Mouse (Mus musculus): ENCODE results near the gene Cage1. TPM values are rescaled to one million over a fixed set of nuclear protein-coding genes. Genes with fewer than 3 reads are reported as not detected.

The Cage1 gene
- total RNA-seq, 2 experiments from 2014 or later: 2.1 TPM

GRCm38 (mm10) chr13:38015591-38015990 is 21.3 kb downstream of the Cage1 start:
- intact Hi-C loops (cut with DNase I): no loop called here
- DNase-seq: no peak

DNA sequence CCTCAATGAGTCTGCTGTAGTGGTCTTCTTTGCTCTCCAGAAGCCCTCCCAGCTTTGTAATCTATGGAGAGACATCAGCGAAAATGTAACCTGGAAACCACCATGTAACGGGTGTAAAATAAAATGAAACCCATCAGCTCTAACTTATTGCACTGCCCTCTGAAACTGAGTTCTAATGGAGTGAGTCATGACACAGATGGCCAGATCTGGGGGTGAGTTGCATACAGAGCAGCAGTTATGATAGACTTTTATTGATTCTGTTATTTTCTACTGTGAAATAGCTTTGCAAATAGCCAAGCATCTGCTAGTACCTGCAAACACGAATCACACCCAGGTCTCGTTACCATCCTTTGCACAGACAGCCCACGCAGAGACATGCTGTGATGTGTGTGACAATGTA is 24.4 kb downstream of the Cage1 start:
- DNase-seq: no peak
- intact Hi-C loops (cut with DNase I): no loop called here

- intact Hi-C loops (cut with DNase I): no loop called here
Measured at GRCm38 (mm10) chr13:38010444-38010910, 26.4 kb downstream of the Cage1 start.

GRCm38 (mm10) chr13:38009721-38010408 is 27.0 kb downstream of the Cage1 start:
- intact Hi-C loops (cut with DNase I): no loop called here
- DNase-seq: no peak

More at GRCm38 (mm10) chr13:38010444-38010910, 26.4 kb downstream of the Cage1 start:
- DNase-seq: no peak

DNA sequence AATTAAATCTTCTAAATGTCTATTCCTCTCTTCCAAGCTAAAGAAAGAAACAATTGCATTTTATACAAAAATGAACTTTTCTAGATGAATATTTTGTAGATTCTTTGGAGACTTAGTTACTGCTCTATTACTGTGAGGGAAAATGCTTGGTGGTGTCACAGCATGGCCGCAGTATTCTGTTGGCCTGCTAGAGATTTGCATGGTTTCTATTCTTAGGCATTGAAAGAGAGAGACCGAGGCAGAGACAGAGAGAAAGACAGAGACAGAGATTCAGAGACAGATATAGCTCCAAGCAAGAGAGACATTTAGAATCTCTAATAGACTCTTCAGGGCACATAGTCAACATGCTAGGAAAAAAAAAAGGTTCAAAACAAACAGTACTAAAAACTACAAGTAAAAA is 28.9 kb downstream of the Cage1 start:
- intact Hi-C loops (cut with DNase I): no loop called here
- DNase-seq: no peak

GRCm38 (mm10) chr13:38002461-38002860 is 34.4 kb downstream of the Cage1 start:
- intact Hi-C loops (cut with DNase I): no loop called here
- no peak for DNase-seq

- intact Hi-C loops (cut with DNase I): no loop called here
- no peak for DNase-seq
Measured at GRCm38 (mm10) chr13:37999713-38000112, 37.2 kb downstream of the Cage1 start.

- no peak for DNase-seq
- intact Hi-C loops (cut with DNase I): no loop called here
Measured at GRCm38 (mm10) chr13:37994405-37994749, 42.5 kb downstream of the Cage1 start.

GRCm38 (mm10) chr13:37993704-37994404 is 43.0 kb downstream of the Cage1 start, which contains the start of gene Ssr1:
Ssr1 (minus strand) TSS chr13:37994217.
- peak; percentile 95 to 96 for DNase-seq
- intact Hi-C loops (cut with DNase I): loop anchor here (2.0 kb wide), 1 partner anchor 43 kb away; the partner anchor contains the start of genes Cage1 and Riok1

DNA sequence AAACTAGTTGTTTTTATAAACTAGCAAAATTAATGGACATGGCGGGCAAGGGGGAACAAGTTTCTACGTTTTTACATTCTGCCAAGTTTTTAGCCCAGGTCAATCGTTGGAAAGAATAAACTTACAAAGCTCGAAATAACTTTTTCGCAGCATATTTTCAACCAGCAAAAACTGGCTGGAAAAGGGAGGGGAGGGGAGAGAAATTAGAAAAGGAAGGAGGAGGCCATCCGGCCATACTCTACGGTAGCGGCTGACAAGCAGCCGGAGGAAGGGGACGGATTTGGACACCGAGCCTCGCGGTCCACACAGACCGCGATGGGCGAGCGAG is 43.5 kb downstream of the Cage1 start:
- intact Hi-C loops (cut with DNase I): loop anchor here (2.0 kb wide), 1 partner anchor 43 kb away; the partner anchor contains the start of genes Cage1 and Riok1
- no peak for DNase-seq

GRCm38 (mm10) chr13:37992638-37993371 is 44.1 kb downstream of the Cage1 start:
- intact Hi-C loops (cut with DNase I): loop anchor here (2.0 kb wide), 1 partner anchor 44 kb away; the partner anchor contains the start of genes Cage1 and Riok1

DNA sequence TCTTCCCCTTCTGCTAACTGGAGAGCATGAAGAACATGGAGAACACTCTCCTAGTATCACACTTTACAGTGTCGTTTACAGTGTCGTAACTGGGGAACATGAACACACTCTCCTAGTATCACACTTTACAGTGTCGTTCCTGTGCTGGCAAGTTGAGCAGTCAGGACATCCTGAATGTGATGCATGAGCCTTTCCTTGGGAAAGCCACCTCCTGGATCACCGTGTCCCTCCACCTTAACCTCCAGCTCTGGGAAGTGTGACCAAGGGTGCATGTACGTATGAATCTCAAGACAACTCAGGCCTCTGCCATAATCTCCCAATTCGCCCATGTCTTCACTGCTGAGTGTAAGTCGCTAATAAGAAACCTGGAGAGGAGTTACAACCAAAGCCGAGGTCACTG is 47.2 kb downstream of the Cage1 start:
- intact Hi-C loops (cut with DNase I): no loop called here
- DNase-seq: no peak

More at GRCm38 (mm10) chr13:37992638-37993371, 44.1 kb downstream of the Cage1 start:
- no peak for DNase-seq

GRCm38 (mm10) chr13:37986166-37986565 is 50.7 kb downstream of the Cage1 start:
- intact Hi-C loops (cut with DNase I): no loop called here
- no peak for DNase-seq

- intact Hi-C loops (cut with DNase I): no loop called here
- DNase-seq: no peak
Measured at GRCm38 (mm10) chr13:37981063-37981462, 55.8 kb downstream of the Cage1 start.

DNA sequence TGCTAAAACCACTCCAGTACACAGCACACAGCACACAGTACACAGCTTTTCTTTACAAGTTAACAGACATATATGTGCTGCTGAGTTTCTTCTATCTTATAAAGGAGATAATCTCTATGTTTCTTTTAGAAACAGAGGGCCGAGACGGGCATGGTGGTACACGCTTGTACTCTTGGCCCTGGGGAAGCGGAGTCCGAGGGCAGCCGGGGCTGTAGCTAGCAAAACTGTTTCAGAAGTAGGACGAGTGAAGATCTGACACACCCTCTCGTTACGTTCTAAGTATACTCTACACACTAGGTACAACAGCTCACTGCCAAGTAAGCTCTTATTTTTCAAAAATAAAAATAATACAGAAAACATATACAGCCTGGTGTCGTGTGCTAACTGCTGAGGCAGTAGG is 56.5 kb downstream of the Cage1 start:
- no peak for DNase-seq
- intact Hi-C loops (cut with DNase I): no loop called here

DNA sequence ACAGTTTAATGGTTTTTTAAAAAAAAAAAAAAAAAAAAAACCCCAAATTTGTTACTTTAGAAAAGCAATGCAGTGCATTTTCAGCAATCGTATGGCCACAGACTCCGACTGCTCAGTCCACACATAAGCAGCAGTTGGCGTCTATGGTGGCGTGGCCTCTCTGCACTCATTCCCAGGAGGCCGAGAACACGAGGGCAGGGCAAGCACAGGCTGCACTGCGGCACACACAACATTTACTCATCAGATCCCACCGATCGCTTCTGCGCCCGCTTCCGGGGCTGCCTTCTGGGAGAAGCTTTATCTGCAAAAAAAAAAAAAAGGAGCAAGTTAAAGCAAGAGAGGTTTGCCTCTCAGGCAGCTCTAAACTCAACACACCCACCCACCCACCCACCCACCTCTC is 57.4 kb downstream of the Cage1 start:
- intact Hi-C loops (cut with DNase I): no loop called here
- DNase-seq: no peak

DNA sequence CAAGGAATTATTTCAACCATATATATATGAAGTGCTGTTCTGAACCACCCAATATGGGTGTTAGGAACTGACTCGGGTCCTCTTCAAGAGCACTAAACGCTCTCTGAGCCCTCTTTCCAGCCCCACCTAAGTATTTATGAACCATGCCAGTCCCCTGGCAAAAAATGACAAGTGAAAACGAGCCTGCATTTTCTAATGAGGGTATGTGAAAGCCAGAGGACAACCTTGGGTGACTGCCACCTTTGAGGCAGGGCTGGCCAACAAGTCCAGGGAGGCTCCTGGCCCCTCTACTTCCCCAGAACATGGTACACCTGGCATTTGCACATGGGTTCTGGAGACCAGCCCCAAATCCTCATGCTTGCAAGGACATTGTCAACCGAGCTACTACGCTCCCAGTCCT is 62.1 kb downstream of the Cage1 start:
- intact Hi-C loops (cut with DNase I): no loop called here
- no peak for DNase-seq

DNA sequence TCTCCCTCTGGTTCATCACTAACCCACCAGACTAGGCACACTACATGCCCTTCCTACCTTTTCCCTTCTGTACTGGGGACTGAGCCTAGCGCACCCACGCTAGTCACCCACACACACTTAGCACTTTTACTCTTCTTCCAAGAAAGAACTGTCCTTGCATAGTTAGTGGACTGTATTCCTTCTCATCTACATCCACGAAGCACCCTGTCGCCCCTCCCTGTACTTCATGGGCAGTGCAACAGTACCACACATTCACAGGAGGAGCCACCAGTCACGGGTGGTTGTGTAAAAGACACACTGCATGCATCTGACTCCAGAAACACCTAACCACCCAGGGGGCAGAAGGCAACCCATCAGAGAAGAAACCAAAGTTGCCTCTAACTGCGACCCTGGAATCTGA is 62.8 kb downstream of the Cage1 start:
- intact Hi-C loops (cut with DNase I): no loop called here
- no peak for DNase-seq

GRCm38 (mm10) chr13:37970887-37971530 is 65.9 kb downstream of the Cage1 start:
- intact Hi-C loops (cut with DNase I): no loop called here

GRCm38 (mm10) chr13:37969988-37970387 is 66.9 kb downstream of the Cage1 start:
- intact Hi-C loops (cut with DNase I): no loop called here
- no peak for DNase-seq

More at GRCm38 (mm10) chr13:37970887-37971530, 65.9 kb downstream of the Cage1 start:
- no peak for DNase-seq

- intact Hi-C loops (cut with DNase I): no loop called here
Measured at GRCm38 (mm10) chr13:37969337-37969736, 67.5 kb downstream of the Cage1 start.

More at GRCm38 (mm10) chr13:37969337-37969736, 67.5 kb downstream of the Cage1 start:
- peak; percentile 86 to 94 for DNase-seq
